Mouse (Mus musculus): Measurements from ENCODE around the gene Ndufaf2. TPM values are rescaled to one million over a fixed set of nuclear protein-coding genes. Genes with fewer than 3 reads are reported as not detected.

Ndufaf2 gene
- polyA plus RNA-seq, 1 experiment: 4.4 TPM

DNA sequence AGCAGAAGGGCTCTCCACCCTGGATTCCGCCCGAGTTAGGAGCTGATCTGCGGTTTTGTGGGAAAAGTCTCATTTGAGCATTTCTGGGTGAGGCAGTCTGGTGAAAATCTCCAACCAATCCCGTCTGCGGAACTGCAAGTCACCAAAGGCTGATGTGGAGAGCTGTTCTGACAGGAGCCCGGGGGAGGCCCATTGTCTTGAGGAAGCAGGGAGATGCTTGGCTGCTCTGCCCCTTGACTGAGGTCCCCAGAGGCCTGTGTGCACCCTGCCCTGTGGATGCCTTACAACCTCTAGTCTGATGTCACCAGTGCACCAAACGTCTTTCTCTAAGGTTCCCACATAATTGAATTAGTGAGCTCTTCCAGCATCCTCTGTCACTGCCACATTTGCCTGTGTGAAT is 163.2 kb downstream of the Ndufaf2 start:
- TF ChIP-seq GATA1 (IDR thresholded peaks at IDR 0.05; ENCODE audit: low read length) (no peak), TAL1 (IDR thresholded peaks at IDR 0.05; ENCODE audit: low read length) (no peak)
- no peak overlapping the region for H3K4me3 ChIP-seq (replicated peaks)
- H3K27me3 ChIP-seq (ENCODE audit: control insufficient read depth): no peaks in the 10 kb centered on the region
- H3K36me3 ChIP-seq (ENCODE audit: control insufficient read depth): no peaks in the 10 kb centered on the region
- no peaks in the 10 kb centered on the region for H3K9me3 ChIP-seq (ENCODE audit: control insufficient read depth, low read length)
- no peaks in the 10 kb centered on the region for H3K4me1 ChIP-seq (ENCODE audit: control insufficient read depth)

DNA sequence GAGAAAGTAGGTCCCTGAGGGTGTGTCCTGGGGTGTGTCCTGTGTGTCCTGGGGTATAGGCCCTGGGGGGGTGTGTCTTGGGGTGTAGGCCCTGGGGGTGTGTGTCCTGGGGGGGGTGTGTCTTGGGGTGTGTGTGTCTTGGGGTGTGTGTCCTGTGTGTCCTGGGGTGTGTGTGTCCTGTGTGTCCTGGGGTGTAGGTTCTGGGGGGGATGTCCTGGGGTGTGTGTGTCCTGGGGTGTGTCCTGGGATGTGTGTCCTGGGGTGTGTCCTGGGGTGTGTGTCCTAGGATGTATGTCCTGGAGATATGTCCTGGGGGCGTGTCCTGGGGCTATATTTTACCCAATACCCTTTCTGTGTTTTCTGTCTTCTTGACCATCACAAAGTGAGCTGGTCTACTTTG is 165.8 kb downstream of the Ndufaf2 start:
- Histone ChIP-seq H3K4me1 (ENCODE audit: control insufficient read depth) (no peaks in the 10 kb centered on the region), H3K36me3 (ENCODE audit: control insufficient read depth) (no peaks in the 10 kb centered on the region)

DNA sequence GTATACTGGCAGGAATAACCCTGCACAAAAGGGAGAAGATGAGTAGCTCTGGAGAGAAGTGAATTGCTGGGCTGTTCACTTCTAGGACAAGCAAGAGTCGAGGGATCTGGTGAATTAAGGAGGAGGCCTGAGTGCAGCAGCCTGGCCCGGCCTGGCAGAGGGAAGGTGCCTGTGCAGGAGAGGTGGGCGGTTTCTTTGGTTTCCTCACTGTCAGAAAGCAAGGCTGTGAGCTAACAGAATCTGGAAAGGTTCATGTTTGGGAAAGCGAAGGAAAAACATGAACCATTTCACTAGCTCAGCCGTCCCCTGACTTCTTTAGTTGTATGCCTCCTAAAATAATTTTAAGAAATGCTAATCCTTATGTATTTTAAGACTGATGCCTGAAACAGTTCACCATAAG is 173.8 kb downstream of the Ndufaf2 start:
- Histone ChIP-seq H3K27me3 (ENCODE audit: control insufficient read depth) (no peaks in the 10 kb centered on the region), H3K4me1 (ENCODE audit: control insufficient read depth) (no peaks in the 10 kb centered on the region), H3K9me3 (ENCODE audit: control insufficient read depth, low read length) (no peaks in the 10 kb centered on the region; the same call in 1 of the 2 replicates), H3K36me3 (ENCODE audit: control insufficient read depth) (no peaks in the 10 kb centered on the region), H3K4me3 (replicated peaks) (no peak overlapping the region)
- TF ChIP-seq GATA1 (IDR thresholded peaks at IDR 0.05; ENCODE audit: low read length) (no peak), TAL1 (IDR thresholded peaks at IDR 0.05; ENCODE audit: low read length) (no peak)

More for the DNA sequence above, 165.8 kb downstream of the Ndufaf2 start:
- no peaks in the 10 kb centered on the region for H3K9me3 ChIP-seq (ENCODE audit: control insufficient read depth, low read length)
- no peak for TF ChIP-seq TAL1 (IDR thresholded peaks at IDR 0.05; ENCODE audit: low read length)
- no peak for TF ChIP-seq GATA1 (IDR thresholded peaks at IDR 0.05; ENCODE audit: low read length)
- H3K4me3 ChIP-seq (replicated peaks): no peak overlapping the region
- no peaks in the 10 kb centered on the region for H3K27me3 ChIP-seq (ENCODE audit: control insufficient read depth)

DNA sequence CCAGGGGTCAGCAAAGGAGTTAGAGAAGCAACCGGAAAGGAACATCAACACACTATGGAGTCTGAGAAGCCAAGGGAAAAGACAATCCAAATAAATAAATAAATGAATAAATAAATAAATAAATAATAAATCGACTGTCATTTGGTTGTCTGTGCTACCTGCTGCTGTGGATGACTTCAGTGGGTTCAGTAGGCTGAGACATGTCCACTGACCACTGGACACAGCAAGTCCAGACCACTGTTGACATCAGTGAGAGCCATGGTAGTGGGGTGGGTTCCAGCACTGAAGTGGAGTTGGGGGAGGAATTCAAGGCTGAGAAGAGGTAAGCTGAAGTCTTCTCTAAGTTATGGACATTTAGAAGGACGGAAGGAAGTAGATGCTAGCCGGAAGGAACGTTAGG is 174.2 kb downstream of the Ndufaf2 start:
- H3K4me1 ChIP-seq (ENCODE audit: control insufficient read depth): no peaks in the 10 kb centered on the region
- H3K9me3 ChIP-seq (ENCODE audit: control insufficient read depth, low read length): no peaks in the 10 kb centered on the region; the same call in 1 of the 2 replicates
- no peak overlapping the region for H3K4me3 ChIP-seq (replicated peaks)
- TF ChIP-seq GATA1 (IDR thresholded peaks at IDR 0.05; ENCODE audit: low read length) (no peak), TAL1 (IDR thresholded peaks at IDR 0.05; ENCODE audit: low read length) (no peak)
- no peaks in the 10 kb centered on the region for H3K36me3 ChIP-seq (ENCODE audit: control insufficient read depth)
- H3K27me3 ChIP-seq (ENCODE audit: control insufficient read depth): no peaks in the 10 kb centered on the region

DNA sequence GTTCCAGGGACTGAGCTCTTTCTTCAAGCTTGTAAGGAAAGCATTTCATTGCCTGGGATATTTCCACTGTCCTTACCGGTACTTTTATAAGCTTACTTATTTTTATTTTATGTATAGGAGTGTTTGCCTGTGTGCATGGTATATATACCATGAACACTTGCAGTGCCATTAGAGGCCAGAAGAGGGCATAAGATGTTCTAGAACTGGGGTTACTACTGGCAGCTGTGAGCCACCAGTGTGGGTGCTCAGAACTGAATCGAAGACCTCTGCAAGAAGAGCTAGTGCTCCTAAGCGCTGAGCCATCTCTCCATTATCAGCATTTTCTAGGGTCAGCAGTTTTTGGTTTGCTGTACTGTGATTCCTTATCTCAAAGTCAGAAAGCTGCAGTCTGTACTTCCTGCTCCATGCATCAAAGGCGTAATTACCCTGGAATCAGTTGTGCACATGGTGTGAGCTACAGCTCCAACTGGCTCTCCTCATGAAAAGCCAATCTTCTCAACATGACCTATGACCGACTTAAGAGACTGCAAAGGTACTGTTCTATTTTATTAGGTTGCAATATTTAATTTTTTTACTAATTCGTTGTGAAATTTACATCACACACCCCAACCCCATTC is 175.1 kb downstream of the Ndufaf2 start:
- Histone ChIP-seq H3K4me1 (ENCODE audit: control insufficient read depth) (no peaks in the 10 kb centered on the region), H3K9me3 (ENCODE audit: control insufficient read depth, low read length) (no peaks in the 10 kb centered on the region; the same call in 1 of the 2 replicates), H3K27me3 (ENCODE audit: control insufficient read depth) (no peaks in the 10 kb centered on the region), H3K4me3 (replicated peaks) (no peak overlapping the region), H3K36me3 (ENCODE audit: control insufficient read depth) (no peaks in the 10 kb centered on the region)
- TF ChIP-seq TAL1 (IDR thresholded peaks at IDR 0.05; ENCODE audit: low read length) (no peak), GATA1 (IDR thresholded peaks at IDR 0.05; ENCODE audit: low read length) (no peak)

DNA sequence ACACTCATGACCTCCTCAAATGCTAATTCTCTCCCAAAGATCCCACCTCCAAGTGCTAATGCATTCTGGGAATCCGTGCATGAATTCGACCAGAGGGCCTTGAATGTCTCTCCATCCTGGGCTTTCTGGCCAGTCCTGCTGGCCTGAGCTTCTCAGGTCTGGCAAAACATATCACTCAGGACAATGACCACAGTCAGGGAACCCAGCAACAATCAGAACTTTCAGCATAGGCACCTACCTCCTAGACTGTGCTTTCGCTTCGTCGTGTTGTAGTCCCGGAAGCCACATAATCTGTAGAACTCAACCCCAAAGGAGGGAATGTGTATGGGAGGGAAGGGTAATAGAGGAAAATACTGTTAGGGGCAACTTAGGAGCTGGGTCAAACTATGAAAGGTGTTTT is 179.0 kb downstream of the Ndufaf2 start:
- Histone ChIP-seq H3K4me3 (replicated peaks) (no peak overlapping the region), H3K27me3 (ENCODE audit: control insufficient read depth) (no peaks in the 10 kb centered on the region), H3K4me1 (ENCODE audit: control insufficient read depth) (no peaks in the 10 kb centered on the region), H3K9me3 (ENCODE audit: control insufficient read depth, low read length) (no peaks in the 10 kb centered on the region; the same call in 1 of the 2 replicates), H3K36me3 (ENCODE audit: control insufficient read depth) (no peaks in the 10 kb centered on the region)
- TF ChIP-seq TAL1 (IDR thresholded peaks at IDR 0.05; ENCODE audit: low read length): no peak
- no peak for TF ChIP-seq GATA1 (IDR thresholded peaks at IDR 0.05; ENCODE audit: low read length)

DNA sequence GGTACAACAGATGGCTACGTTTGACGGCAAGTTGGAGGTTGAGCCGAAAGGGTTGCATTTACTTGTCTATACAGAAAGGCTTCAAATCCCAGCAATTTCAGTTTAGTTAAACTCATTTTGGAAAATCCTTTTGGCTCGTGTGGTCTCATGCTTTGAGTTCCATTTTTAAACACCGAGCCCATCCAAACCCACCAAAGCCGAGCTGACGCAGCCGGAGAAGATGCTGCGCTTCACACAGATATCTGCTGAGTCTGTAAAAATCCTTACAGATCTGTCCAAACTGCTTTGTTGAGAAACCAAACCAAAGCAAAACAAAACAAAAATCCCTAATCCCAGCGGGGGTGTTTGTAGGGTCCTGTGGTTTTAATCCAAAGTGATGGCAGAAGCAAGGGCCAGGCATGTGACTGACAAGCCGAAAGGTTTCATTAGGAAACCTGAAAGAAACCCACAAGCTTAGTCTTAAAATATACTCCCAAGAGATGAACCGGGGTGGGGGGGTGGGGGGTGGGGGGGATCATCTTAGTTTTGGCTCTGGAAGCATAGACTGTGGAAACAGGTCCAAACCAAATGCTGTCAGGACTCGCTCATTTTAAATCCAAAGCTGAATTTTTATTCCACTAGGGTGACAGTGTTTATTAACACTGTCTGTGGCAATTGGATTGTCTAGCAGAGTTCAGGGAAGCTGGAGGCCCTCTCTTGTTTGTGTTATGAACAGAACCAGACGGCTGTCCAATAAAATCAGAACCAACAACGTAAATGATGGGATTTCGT is 181.4 kb downstream of the Ndufaf2 start:
- Histone ChIP-seq H3K9me3 (ENCODE audit: control insufficient read depth, low read length) (no peaks in the 10 kb centered on the region; the same call in 1 of the 2 replicates), H3K4me1 (ENCODE audit: control insufficient read depth) (no peaks in the 10 kb centered on the region), H3K36me3 (ENCODE audit: control insufficient read depth) (no peaks in the 10 kb centered on the region), H3K27me3 (ENCODE audit: control insufficient read depth) (no peaks in the 10 kb centered on the region), H3K4me3 (replicated peaks) (no peak overlapping the region)
- TF ChIP-seq TAL1 (IDR thresholded peaks at IDR 0.05; ENCODE audit: low read length) (no peak), GATA1 (IDR thresholded peaks at IDR 0.05; ENCODE audit: low read length) (no peak)

DNA sequence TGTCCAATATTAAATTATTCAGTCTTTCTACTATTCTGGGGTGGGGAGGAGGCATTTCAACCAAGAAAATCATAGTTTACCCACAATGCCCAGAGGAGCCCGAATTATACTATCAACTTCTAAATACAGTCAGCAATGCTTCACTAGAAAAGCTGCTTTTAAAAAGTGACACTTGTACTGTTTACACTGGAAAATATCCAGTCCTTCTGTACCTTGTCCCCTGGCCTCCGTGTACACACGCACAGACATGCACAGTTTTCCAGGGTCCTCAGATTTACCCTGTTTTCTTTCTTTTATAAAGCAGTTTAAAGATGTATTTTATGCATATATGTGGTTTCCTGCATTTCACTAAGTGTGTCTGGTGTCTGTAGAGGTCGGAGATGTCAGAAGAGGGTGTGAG is 186.0 kb downstream of the Ndufaf2 start:
- Histone ChIP-seq H3K36me3 (ENCODE audit: control insufficient read depth) (no peaks in the 10 kb centered on the region), H3K4me1 (ENCODE audit: control insufficient read depth) (no peaks in the 10 kb centered on the region), H3K4me3 (replicated peaks) (no peak overlapping the region), H3K27me3 (ENCODE audit: control insufficient read depth) (no peaks in the 10 kb centered on the region), H3K9me3 (ENCODE audit: control insufficient read depth, low read length) (no peaks in the 10 kb centered on the region)
- TF ChIP-seq TAL1 (IDR thresholded peaks at IDR 0.05; ENCODE audit: low read length) (no peak), GATA1 (IDR thresholded peaks at IDR 0.05; ENCODE audit: low read length) (no peak)

DNA sequence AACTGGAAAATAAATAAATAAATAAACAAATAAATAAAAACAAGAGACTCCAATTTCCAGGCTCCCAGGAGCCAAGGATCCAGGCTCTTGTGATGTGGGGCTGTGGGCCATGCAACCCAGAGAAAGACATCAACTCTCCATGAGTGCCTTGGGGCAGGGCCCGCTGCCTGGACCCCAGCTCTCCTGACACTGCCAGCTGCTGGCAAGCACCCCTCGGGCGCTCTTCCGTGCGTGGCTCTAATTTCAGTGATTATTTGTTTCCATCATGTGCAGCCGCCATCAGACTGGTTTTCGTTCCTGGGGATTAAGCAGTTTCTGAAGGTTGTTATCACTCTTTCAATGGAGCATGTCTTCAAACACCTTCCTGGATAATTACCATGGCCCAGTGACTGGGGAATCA is 186.6 kb downstream of the Ndufaf2 start:
- H3K9me3 ChIP-seq (ENCODE audit: control insufficient read depth, low read length): no peaks in the 10 kb centered on the region
- no peaks in the 10 kb centered on the region for H3K36me3 ChIP-seq (ENCODE audit: control insufficient read depth)
- H3K27me3 ChIP-seq (ENCODE audit: control insufficient read depth): no peaks in the 10 kb centered on the region
- H3K4me3 ChIP-seq (replicated peaks): no peak overlapping the region
- H3K4me1 ChIP-seq (ENCODE audit: control insufficient read depth): no peaks in the 10 kb centered on the region
- TF ChIP-seq TAL1 (IDR thresholded peaks at IDR 0.05; ENCODE audit: low read length) (no peak), GATA1 (IDR thresholded peaks at IDR 0.05; ENCODE audit: low read length) (no peak)
